Mouse (Mus musculus) CD8-positive naive resting alpha-beta T cell, adult 2 months (primary cell): Measurements from ENCODE around the gene Map2k5.

Experiments used
- DNase-seq, 2 experiments: peaks; one replicate each; pipeline ENCODE4 v3.0.0; 2022; ENCODE audit warnings: low read depth in 2 of 2, low spot score in 2 of 2

Map2k5 gene

DNA sequence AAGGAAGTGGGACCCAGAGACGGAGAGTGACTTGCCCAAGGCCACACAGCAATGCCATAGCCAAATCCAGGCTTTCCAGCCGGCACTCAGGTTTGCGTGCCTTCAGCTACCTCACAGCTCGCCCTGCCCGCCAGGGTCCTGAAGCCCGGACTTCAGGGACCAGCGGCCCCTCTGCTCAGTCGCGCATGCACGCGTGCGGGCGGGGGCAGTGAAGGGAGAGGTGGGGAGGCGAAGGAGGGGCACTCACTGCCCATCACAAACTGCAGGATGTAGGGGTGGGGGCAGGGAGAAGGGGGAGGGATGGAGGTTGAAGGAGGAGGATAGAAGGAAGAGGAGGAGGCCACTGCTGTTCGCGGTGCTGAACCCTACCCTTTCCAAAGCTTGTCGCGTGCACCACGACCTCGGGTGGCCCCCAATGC lies 230.8 kb downstream of the Map2k5 start:
- no peak for DNase-seq

DNA sequence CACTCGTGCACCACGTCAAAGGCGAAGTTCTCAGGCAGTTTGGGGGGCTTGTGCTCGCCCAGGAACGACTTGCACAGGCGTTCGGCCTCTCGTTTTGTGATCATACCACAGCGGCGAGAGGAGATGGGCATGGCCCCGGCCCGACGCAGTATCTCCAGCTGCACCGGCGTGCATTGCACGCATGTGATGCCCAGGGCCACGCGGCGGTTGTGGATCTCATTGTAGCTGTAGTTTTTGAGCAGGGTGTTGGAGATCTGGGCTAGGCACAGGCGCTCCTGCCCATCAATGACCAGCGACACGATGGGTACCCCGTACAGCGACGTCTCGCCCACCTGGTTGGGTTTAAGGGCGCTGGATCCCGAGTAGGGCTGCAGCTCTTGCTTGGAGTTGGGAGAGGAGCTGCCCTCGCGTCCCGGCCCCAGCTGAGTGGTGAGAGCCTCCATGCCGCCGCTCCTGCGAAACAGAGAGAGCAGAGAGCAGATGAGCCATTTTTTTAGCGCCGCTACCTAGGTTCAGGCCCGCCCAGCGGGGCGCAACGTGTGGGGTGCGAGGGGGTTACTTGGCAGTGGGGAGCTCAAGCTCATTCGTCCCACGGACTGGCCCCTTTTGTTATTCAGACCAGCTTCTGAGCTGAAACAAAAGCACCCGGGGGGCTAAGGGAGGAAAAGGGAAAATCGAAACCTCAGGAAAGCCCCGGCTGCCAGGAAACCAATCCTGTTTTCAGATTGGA lies 231.4 kb downstream of the Map2k5 start:
- no peak for DNase-seq

DNA sequence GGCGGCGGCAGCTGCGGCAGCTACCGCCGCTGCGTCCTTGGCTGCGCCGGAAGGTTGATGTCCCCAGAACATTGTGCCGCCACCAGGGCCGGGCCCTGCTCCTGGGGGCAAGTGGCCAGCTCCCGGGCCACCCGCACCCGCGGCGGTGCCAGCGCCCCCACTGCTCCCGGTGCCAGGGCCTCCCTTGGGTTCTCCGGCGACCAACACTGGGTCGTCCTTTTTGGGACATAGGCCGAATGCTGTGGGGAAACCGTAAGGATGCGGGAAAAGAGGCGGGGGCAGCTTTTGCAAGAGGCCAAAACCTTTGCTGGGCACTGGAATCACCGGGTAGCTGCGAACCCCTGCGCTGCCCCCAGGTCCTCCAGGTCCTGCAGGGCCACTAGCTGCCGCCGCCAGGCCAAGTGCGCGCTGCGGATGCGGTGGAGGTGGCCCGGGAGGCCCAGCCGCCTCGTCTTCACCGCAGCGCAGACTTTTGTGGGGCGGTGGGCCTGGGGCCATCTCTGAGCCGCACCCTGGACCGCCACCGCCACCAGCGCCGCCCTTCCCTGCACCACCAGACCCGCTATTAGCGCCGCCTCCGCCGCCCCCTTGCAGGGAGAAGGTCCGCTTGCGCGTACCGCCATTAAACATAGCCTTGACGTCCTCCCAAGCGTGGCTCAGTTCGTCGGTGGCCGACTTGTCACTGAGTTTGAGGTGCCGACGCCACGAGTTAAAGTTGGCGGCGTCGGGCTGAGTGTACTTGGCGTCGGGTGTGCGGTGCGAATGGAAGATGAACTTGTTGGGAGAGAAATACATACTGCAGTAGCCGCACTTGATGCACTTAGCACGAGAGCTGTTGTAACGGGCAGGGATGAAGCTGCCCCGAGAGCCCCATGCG lies 232.2 kb downstream of the Map2k5 start:
- DNase-seq: no peak

DNA sequence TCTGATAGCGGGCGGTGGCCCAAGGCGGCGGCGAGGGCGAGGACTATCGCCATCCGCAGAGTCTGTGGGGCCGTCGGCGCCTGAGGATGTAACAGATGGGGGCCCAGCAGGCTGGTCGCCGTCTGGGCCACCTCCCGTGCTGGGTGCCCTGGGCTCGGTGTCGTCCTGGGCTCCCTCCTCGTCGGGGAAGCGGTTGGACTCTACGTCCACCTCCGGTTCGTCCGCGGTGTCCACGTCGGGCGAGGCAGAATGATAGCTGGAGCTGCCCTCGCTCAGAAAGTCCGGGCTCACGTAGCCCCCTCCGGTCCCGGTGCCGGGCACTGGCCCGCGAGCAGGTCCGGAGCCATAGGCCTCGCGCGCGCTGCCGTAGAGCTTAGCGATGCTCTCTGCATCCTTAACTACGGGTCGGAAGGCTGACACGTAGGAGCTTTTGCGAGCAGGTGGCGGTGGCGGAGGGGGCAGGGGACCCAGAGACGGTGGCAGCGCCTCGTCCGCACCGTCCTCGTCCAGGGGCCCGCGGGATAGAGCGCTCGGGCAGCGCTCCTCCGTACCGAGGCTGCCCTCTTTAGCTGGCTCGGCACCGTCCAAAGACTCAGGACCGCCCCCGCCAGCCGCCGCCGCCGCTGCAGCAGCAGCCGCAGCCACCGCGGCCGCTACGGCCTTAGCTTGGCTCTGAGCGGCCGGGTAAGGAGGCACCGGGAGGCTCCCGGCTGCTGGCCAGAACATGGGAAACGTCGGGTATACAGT lies 233.0 kb downstream of the Map2k5 start:
- DNase-seq: no peak

DNA sequence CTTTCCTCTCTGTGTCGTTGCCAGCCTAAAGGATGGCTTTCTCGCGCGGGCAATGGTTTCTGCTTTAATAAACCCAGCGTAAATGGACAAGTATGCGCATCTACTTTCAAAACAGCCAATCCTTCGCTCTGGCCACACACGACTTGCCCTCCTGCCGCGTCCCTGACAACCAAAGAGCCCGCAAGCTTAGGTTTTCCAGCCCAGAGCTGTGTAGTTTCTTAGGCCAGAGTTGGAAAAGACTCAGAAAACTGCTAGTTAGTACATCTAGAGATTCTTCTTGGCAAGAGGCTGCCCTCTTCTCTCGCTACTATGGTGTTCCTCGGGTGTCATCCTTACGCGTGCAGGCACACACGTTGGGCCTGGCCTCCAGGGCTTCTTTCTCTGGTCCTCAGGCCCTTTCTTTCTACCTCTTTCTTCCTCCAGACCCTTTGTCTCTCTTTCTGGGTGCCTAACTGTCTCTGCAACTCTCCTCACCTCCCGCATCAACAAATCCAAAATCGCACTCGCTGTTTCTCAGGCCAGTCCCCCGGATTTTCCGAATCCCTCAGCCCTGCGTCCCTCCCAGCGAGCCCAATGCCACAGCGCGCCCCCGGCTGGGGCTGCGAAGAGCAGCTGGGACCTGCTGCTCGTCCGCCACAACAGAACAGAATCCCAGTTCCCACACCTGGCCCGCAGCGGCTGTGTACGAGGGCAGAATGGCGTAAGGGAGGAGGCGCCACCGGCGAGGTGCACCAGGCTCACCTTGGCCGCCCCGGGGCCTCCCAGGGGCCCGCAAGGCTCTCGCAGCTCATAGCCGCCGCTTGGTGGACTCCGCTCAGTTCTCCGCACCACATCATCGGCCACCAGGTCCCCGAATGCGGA lies 233.8 kb downstream of the Map2k5 start:
- no peak for DNase-seq

DNA sequence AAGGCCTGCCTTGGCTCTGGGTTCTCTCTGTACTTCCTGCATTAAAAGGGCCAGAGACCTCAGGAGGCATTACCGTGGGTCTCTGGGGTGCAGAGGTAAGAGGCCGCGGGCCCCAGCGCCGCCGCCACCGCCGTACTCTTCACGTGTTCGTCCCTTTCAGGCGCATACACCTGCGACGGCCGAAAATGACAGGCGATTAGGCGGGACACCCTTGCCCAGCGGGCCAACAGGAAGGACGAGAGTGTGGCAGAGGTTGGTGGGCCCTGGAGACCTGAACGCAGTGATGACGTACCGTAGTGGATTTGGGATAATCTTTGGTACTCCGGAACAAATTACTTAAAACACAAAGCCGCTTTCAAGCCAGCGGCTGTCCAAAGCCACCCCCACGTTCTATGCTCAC lies 234.5 kb downstream of the Map2k5 start:
- DNase-seq: no peak

DNA sequence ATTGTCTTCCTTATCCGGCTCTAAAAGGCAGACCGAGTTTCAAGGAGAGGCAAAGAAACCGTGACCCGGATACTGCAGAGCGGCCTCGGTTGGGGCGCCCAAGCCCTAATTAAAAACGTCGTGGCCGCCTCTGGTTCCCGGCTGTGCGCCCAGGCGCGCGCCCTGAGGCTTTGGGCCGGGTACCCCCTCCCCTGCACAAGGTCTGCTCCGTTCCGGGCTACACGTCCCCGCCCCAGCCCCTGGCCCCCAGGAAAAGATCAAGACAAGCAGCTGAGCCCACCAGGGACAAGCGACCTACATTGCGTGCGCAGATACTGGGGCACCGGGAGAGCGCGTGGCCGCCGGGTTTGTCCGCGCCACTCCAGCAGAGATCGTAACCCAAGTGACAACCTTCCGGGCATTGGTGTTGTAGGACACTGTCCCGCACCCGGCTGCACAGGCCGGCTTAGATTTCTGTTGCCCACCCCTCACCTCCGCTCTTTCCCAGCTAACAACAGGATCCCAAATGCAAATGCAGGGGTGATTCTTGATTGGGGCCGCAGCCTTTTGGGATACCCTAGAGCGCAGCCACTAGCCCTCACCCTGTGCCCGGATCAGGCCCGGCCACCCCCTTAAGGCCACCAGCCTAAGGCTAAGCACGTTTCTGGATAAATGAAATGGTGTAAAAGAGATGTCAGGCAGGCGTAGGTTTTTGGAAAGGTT lies 235.2 kb downstream of the Map2k5 start:
- DNase-seq: no peak

DNA sequence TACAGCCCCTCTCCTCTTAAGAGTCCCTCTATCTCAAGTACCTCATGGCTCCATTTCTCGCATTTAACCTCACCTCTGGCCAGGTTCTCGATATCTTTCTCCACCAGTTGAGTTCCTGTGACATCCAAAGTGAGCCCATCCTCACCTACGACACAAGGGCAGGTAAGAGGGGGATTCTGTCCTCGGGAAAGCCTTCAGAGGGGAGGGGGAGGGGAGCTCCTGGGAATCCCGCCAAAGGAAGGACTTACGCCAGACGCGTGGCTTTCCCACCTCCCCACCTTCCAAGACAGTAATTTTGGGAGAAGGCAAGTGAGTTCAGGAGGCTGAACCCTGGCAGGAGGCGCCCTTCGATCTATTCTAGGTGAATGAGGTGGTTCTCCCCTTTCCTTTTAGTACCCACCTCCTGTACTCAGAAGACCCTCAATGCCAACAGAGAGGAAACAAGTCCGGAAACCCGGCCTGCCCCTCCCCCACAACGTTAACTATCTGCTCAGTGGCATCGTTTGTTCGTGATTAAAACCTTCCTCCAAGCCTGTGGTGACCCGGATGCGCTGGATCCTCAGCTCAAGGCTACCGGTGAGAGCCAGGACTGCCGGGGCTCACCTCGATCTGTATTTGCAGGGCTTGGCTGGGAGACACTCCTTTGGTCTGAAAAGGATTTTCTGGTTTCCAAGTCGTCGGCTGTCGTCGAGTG lies 235.9 kb downstream of the Map2k5 start:
- no peak for DNase-seq

DNA sequence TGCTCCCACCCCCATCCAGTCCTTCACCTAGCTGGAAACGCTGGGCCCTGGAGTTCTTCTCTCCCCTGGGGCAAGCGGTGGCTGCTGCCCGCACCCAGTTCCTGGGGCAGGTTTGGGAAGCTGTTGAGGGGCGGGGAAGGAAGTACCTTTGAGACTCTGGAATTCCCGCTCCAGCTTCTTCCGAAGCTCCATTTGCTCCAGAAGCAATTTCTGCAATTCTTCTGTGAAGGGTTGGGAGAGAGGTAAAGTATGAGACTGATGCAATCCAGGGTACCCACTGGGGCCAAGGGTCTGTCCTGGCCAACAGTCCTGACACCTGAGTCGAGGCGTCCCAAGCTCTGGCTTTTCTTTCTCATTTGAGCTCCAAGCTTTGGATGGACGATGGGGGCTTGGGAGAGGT lies 237.5 kb downstream of the Map2k5 start:
- DNase-seq: no peak

DNA sequence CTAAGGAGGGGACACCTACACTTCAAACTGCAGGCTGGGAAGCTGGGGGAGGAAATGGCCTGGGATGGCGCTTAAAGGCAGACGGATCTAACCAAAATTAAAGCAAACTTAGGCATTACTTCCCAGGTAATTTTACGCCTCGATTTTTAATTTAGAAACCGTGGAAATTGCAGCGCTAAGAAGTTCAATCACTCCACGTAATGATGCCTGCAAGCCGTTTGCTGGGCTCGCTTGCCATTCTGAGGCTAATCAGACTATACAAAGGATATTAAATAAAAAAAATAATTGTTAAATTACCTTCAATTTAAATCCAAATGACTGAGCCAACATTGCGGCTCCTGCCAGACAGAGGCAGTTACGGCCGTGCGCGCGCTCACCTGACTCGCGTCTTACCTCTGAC lies 238.0 kb downstream of the Map2k5 start:
- no peak for DNase-seq

DNA sequence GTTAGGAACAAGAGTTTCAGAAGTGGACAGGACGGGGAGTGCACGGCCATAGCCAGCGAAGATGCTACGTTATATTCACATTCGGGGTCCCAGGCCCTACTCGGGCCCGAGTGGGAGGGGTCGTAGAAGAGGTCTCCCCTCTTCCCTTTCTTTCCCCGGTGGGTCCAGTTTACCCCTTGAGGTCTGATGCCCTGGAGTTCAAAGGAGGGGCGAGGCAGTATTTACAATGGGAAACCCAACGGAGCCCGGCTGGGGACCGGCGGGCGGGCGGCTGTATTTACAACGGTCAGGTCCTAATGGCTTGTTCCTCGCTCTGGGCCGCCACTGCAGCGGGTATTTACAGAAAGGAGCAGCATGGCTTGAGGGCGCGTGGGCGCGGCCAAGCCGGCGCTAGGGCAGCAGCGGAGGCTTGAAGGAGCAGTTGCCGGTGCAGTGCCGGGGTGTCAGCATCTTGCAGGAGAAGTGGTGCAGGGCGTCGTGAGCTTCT lies 239.2 kb downstream of the Map2k5 start:
- DNase-seq: no peak

DNA sequence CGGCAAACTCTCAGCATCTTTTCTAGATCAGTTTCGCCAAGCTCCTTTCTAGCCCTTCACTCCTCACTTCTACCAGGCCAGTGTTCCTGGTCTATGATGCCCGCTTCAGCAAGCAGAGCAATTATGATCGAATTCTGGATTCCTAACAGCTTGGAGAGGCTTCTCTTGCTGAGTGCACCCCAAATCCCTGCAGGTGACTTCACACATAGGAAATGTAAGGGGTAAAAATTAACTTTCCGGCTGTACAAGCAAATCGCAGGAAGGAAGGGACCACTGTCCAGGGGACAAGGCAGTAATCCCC lies 240.1 kb downstream of the Map2k5 start:
- no peak for DNase-seq

DNA sequence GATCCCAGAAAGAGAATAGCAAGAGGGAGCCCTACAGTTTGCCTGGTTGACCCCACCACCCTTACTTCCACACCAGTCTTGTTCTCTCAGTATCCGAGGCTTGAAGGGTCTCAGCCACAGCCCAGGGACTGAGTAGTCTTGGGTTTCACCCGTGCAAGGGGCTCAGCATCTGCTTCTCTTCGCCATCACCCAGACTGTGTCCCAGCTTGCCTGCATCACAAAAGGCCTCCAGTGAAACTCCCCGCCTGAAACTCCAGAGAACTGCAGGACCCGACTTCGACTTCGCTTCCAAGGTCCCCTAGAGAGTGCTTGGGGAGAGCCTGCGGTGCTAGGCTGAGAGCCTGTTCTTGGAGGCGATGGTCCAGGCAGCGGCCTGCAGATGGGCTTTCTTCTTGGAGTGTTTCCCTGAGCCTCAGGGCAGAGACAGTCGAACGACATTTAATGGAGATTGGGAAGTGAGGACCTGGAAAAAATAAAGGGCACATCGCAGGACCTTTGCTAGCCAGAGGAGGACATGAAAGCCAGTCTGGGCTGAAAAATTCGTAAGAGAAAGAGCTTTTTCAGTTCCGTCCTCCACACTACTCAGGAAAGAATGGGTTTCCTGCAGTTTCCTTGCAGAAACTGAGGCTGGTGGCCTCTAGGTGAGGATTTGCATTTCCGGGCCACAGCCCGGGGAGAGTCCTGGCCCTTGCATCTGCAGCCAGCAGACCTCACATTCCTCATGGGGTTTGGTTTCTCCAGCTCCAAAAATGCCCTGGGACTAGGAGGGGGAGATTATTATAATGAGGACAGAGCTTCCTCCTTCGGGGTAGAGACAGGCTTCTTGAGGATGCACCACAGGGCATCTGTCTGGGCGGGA lies 240.7 kb downstream of the Map2k5 start:
- no peak for DNase-seq

DNA sequence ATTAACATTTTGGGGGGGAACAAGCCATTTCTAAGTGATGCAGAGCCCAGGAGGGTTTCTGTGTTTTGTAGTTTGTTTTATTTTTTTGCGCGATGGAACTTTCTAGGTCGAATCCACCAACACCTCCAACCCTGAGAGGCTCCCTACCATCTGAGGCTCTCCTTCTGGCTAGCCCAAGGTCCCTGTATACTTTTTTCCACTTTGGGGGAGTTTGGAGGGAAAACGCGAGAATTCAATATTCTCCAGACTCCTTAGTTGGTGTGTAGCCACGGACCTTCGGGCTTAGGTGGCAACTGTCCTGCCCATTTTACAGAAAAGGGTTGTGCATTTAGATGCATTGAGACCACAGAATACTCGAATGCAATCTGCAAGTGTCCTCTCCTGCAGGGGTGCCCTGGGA lies 241.5 kb downstream of the Map2k5 start:
- no peak for DNase-seq

DNA sequence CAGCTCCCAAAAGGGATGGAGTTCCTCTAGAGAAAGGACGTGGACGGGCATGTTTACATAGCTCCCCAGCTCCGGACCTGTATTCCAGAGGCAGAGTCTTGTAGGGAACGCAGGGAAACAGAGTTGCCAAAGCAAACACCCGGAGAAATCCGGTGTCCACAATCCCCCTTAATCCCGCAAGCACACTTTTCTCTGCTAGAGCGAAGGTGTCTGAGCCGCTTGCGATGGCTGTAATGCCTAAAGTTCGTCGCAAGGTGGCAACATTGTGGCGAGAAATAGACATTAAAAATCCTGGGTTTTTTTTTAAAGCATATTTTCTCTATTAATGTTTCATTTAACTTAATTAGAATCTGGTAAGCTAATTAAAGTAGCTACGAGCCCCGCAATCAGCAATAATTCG lies 241.9 kb downstream of the Map2k5 start:
- DNase-seq: peak; percentile 37 to 49

DNA sequence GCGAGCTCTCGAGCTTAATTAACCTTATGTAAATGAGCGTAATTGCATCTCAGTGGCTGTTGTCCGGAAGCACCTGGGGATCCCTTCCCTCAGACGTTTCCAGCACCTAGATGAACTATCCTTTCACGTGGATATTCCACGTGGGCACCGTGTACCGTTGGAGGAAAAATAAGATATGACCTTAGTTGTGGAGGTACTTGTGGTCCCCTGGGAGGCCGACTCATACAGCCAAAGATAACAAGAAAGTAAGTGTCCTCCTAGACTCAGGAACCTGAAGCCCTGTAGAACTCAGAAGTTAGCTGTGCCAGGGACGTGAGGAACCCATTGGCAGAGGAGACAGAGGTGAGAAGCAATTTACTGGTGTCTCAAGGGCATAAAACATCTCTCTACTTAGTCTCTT lies 242.3 kb downstream of the Map2k5 start:
- no peak for DNase-seq

DNA sequence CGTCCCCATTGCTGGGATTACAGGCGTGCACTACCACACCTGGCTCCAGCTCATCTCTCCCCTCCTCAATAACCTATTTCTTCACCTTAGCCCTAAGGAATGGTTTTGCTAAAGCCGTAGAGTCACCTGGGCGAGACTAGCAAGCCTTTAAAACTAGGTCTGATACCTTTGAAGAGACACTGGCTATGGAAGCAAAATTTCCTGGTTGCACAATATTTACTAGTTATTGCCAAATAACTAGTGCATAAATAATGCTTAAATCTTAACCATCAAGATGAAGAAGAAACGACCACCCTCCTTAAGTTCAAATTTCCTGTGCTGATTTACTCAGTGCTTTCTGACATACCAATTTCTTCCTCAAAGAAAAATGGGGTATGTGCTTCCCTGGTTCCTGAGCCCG lies 244.0 kb downstream of the Map2k5 start:
- DNase-seq: no peak

DNA sequence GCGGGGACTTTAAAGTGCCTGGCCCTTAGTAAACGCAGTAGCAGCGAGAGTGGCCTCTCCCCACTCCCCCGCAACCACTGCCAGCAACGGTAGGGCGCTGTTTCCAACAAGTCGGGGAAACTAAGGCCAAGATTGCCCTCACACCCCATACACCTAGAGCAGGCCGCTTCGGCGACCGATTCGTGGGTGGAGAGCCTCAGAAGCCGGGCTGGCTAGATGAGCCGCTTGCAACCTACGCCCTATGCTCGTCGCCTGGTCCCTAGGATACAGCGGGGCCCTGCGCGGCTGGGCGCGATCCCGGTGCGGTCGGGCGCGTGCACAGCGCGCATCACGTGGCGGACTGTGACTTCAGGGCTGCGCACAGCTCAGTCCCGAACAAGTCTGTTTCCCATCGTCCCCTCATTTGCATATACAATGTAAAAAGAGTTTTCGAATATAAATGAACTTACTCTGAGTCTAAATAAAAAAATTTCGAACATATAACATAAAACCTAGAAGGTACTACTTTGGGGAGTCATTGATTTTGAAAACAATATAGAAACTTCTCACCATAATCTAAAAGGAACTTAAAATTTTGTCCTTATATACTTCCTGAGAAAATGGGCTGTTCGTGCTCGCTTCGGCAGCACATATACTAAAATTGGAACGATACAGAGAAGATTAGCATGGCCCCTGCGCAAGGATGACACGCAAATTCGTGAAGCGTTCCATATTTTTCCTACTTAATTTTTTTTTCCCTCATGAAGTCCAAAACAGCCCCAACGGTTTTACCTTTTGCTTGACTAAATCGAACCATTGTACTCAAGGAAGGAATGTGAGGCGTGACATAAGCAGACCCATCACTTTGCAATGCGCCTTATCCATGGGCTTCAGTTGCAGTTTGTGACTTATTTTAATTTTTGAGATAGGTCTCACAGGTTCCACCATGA lies 244.8 kb downstream of the Map2k5 start:
- DNase-seq: peak; percentile 97
